Mouse (Mus musculus) midbrain, postnatal 0 days (tissue): Measurements from ENCODE around the gene Cyp2j9. TPM values are rescaled to one million over a fixed set of nuclear protein-coding genes. Genes with fewer than 3 reads are reported as not detected.

Source experiments
- ATAC-seq: fragments of 200-750 bp; cut with Nextera tagmentation; 2 replicates; pipeline ENCODE4 v1.8.0; 2017; ENCODE audit warnings: moderate number of reproducible peaks, mild to moderate bottlenecking, moderate TSS enrichment, moderate library complexity; ENCODE audit not compliant: low FRiP score
- DNase-seq: peaks from one replicate; pipeline ENCODE4 v3.0.0-alpha.2; 2015; ENCODE audit warnings: low spot score
- H3K27ac ChIP-seq: fragments of 300-500 bp; sonication (generic); 2 replicates; pipeline ENCODE4 v1.5.1; 2014; ENCODE audit warnings: low read depth, mild to moderate bottlenecking, low read length, mixed read lengths
- H3K27me3 ChIP-seq: fragments of 300-500 bp; sonication (generic); 2 replicates; pipeline ENCODE4 v1.6.1; 2014; ENCODE audit warnings: low read length, control low read depth, mixed read lengths; ENCODE audit not compliant: insufficient read depth
- H3K36me3 ChIP-seq: fragments of 300-500 bp; sonication (generic); 2 replicates; pipeline ENCODE4 v1.6.1; 2014; ENCODE audit warnings: low read length, control low read depth, mixed read lengths; ENCODE audit not compliant: insufficient read depth
- H3K4me1 ChIP-seq: fragments of 300-500 bp; sonication (generic); 2 replicates; pipeline ENCODE4 v1.6.1; 2014; ENCODE audit warnings: mild to moderate bottlenecking, control low read depth, antibody characterized with exemption, low read length, mixed read lengths; ENCODE audit not compliant: insufficient read depth
- H3K4me2 ChIP-seq: fragments of 300-500 bp; sonication (generic); 2 replicates; pipeline ENCODE4 v1.6.1; 2014; ENCODE audit warnings: low read depth, mild to moderate bottlenecking, low read length, mixed read lengths; ENCODE audit not compliant: poor library complexity, severe bottlenecking
- H3K4me3 ChIP-seq: fragments of 300-500 bp; sonication (generic); 2 replicates; pipeline ENCODE4 v1.5.1; 2014; ENCODE audit warnings: low read depth, mild to moderate bottlenecking, low read length, moderate library complexity
- H3K9ac ChIP-seq: fragments of 300-500 bp; sonication (generic); replicated peaks from 2 replicates; pipeline ENCODE4 v1.6.1; 2014; ENCODE audit warnings: mild to moderate bottlenecking, low read length, moderate library complexity, mixed read lengths; ENCODE audit not compliant: poor library complexity, severe bottlenecking
- H3K9me3 ChIP-seq: fragments of 300-500 bp; sonication (generic); 2 replicates; pipeline ENCODE4 v1.6.1; 2016; ENCODE audit warnings: low read length, control low read depth
- CTCF ChIP-seq: IDR thresholded peaks from 2 replicates; pipeline ENCODE4 v1.5.1; 2016; ENCODE audit warnings: antibody characterized with exemption, mild to moderate bottlenecking
- WGBS: fragments of 180-500 bp; shearing (Covaris S2); extraction: QIAGEN DNeasy Blood & Tissue Kit; methylation state at CpG from one replicate; pipeline ENCODE4 v1.1.7; 2014; 5-methylcytosine and 5-hydroxymethylcytosine counted together
- polyA plus RNA-seq: library from polyadenylated mRNA; unstranded; fragments of >200 nt; fragmentation: Nextera tagmentation; extraction: Ambion mirVana; gene quantifications from 2 replicates; pipeline ENCODE4 v1.2.1, GENCODE M21; 2015
- total RNA-seq: library from RNA; depleted of rRNA; stranded (reverse); fragments of >200 nt; gene quantifications from 2 replicates; pipeline ENCODE4 v1.2.3, GENCODE M21; 2014; rRNA removed

The Cyp2j9 gene
- total and polyA plus RNA-seq, 2 experiments from 2014 or later, result 12.8 to 21.4 TPM

DNA sequence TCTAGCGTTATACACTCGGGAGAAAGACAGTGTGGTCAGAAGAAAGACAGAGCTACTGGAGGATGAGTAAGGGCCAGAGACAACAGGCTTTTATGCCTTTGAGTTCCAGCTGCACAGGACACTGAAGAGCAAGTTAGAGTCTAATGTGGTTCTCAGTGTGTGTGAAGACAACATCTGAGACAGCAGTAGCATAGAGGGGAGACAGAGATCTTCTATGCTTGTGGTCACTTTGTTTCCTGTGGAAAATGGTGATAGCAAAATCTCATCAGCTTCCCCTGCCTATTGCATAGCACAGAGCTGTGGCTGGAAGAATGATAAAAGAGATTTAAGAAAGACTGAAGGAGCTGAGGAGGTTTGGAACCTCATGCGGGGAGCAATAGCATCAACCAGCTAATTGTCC, 39.8 kb downstream of the Cyp2j9 start:
- Histone ChIP-seq H3K9ac (no peak overlapping the region), H3K27ac (no peak overlapping the region), H3K4me3 (no peak overlapping the region), H3K4me2 (peak overlapping the region; percentile 28; the same call in 1 of the 2 replicates), H3K27me3 (no peaks in the 10 kb centered on the region), H3K36me3 (no peaks in the 10 kb centered on the region), H3K9me3 (no peaks in the 10 kb centered on the region), H3K4me1 (no peaks in the 10 kb centered on the region; the same call in 1 of the 2 replicates)
- DNase-seq, result no peak
- 95% methylated on average over 3 of the region's 3 CpGs for WGBS
- no peak for ATAC-seq
- no peak for TF ChIP-seq CTCF

- Histone ChIP-seq H3K4me1 (no peaks in the 10 kb centered on the region), H3K4me2 (no peak overlapping the region), H3K9ac (no peak overlapping the region), H3K36me3 (no peaks in the 10 kb centered on the region), H3K27ac (no peak overlapping the region), H3K27me3 (no peaks in the 10 kb centered on the region), H3K4me3 (no peak overlapping the region), H3K9me3 (no peaks in the 10 kb centered on the region)
- ATAC-seq (peak; percentile 44; the same call in 1 of the 2 replicates), DNase-seq (peak; percentile 36)
- WGBS, result 47% methylated on average over 1 of the region's 1 CpGs
- no peak for TF ChIP-seq CTCF
These were observed 45.4 kb downstream of the Cyp2j9 start for GRCm38 (mm10) chr4:96545976-96546375.

DNA sequence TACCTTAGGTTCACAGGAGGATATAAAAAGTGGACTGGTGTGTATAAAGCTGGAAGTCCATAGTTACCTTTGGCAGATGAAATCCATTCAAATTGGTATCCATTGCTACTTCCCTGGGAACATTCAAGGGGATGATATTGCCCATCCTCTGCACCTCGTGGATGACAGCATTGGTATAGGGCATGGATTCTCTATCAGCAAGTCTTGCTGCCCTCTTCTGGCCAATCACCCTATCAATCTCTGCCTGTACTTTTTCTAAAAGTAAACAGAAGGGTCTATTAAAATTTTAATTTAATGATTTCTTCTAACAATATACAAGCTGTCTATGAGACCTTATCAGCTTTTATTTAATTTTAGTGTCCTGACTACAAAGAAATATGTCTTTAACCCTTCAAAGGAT, 65.6 kb downstream of the Cyp2j9 start:
- Histone ChIP-seq H3K36me3 (no peaks in the 10 kb centered on the region; the same call in 1 of the 2 replicates), H3K4me1 (no peaks in the 10 kb centered on the region), H3K9ac (no peak overlapping the region), H3K4me3 (no peak overlapping the region), H3K9me3 (no peaks in the 10 kb centered on the region), H3K4me2 (no peak overlapping the region), H3K27ac (no peak overlapping the region), H3K27me3 (no peaks in the 10 kb centered on the region)
- peak; percentile 45 for TF ChIP-seq CTCF
- 25% methylated on average over 1 of the region's 1 CpGs for WGBS
- no peak for ATAC-seq
- DNase-seq, result peak; percentile 19

DNA sequence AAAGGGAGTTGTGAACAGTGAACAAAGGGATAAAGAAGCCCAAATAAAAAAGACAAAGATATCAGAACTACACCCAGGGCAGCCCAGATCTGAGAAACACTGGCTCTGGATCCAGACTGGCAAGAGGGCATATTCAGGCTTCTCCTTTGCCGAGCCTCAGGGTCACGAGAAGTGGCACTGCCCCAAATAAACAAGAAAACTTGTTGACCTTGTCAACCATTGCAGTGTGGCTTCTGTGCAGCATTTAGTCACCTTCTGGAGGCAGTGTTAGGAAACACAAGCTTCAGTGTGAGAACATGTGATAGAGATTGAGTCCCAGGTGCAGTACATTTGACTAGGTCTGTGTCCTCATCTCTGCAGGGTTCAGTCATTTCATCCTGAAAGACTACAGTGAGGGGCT, 69.1 kb downstream of the Cyp2j9 start:
- H3K4me1 ChIP-seq, result no peaks in the 10 kb centered on the region
- H3K27ac ChIP-seq, result no peak overlapping the region
- H3K36me3 ChIP-seq, result peaks cover 6% of the 10 kb centered on the region; the same call in 1 of the 2 replicates
- WGBS, result 90% methylated on average over 2 of the region's 2 CpGs
- TF ChIP-seq CTCF, result no peak
- H3K9me3 ChIP-seq, result no peaks in the 10 kb centered on the region
- H3K9ac ChIP-seq, result no peak overlapping the region
- ATAC-seq (no peak), DNase-seq (no peak)
- no peak overlapping the region for H3K4me3 ChIP-seq
- H3K27me3 ChIP-seq, result no peaks in the 10 kb centered on the region
- no peak overlapping the region for H3K4me2 ChIP-seq

Other genes starting within 250 kb of the Cyp2j9 start
- gene Cyp2j11, start 242.9 kb downstream of the Cyp2j9 start, total RNA-seq, result not detected in 2 replicates
- gene Cyp2j11, start 242.9 kb downstream of the Cyp2j9 start, polyA plus RNA-seq, result not detected in 2 replicates
- gene Cyp2j8, start 84.2 kb downstream of the Cyp2j9 start, total RNA-seq, result 0.14 TPM in 1 of 2 replicates, not detected in the other
- 0.14 TPM in 1 of 2 replicates, not detected in the other for gene Cyp2j8, start 84.2 kb downstream of the Cyp2j9 start, polyA plus RNA-seq
- 9.5 and 9.6 TPM in 2 replicates for gene Cyp2j6, start 37.9 kb downstream of the Cyp2j9 start, total RNA-seq
- gene Cyp2j6, start 37.9 kb downstream of the Cyp2j9 start, polyA plus RNA-seq, result 8.6 and 10.2 TPM in 2 replicates
- gene Cyp2j5, start 72.6 kb upstream of the Cyp2j9 start, total RNA-seq, result not detected in 2 replicates
- not detected in 2 replicates for gene Cyp2j5, start 72.6 kb upstream of the Cyp2j9 start, polyA plus RNA-seq
- gene Gm12695, start 193.6 kb upstream of the Cyp2j9 start, total RNA-seq, result not detected in 2 replicates
- not detected in 2 replicates for gene Gm12695, start 193.6 kb upstream of the Cyp2j9 start, polyA plus RNA-seq